20 mouse cellular contexts compared by ENCODE assay signal in genomic region chr2:162498191-162498590, GRCm38 (mm10).
A peak's percentile ranks its signal among the peaks of the same experiment; 100 is the strongest.
DNase-seq lines count a peak whose midpoint lies in the region; ATAC-seq and TF ChIP-seq lines count a peak whose summit lies in the region.
"Had no signal": no experiment of that assay in that cellular context is flagged by ENCODE, and none has a peak within 500 bp of the region (broad histone marks: within the 10 kb centered on the region; RNA-seq: fewer than 3 reads in every experiment).

No protein-coding gene starts in this region.

- no peaks in the 10 kb centered on the region for H3K36me3 ChIP-seq in liver, adult 2 months (ENCODE audit: control insufficient read depth, insufficient read depth, low read length)
- H3K36me3 ChIP-seq in liver, embryonic 12.5 days, result no peaks in the 10 kb centered on the region
- H3K36me3 ChIP-seq: embryonic facial prominence, embryonic 15.5 days; forebrain, embryonic 10.5 days; heart, embryonic 12.5 days; hindbrain, embryonic 13.5 days had no signal

- 54% methylated on average over 3 of the region's 3 CpGs for WGBS in liver, adult 2 months
- WGBS in liver, embryonic 12.5 days (ENCODE audit: insufficient replicate concordance), result 31% methylated on average over 3 of the region's 3 CpGs

- H3K4me3 ChIP-seq in liver, adult 2 months (ENCODE audit: insufficient read depth, low read depth, low read length), result no peak overlapping the region
- no peak overlapping the region for H3K4me3 ChIP-seq in liver, embryonic 12.5 days
- H3K4me3 ChIP-seq: embryonic facial prominence, embryonic 15.5 days; erythroblast, embryonic 14.5 days; forebrain, embryonic 10.5 days; heart, embryonic 12.5 days; hindbrain, embryonic 13.5 days had no signal

- no peaks in the 10 kb centered on the region for H3K27me3 ChIP-seq in liver, adult 2 months (ENCODE audit: control insufficient read depth, insufficient read depth, low read length)
- H3K27me3 ChIP-seq in liver, embryonic 12.5 days (replicated peaks), result no peaks in the 10 kb centered on the region
- H3K27me3 ChIP-seq: embryonic facial prominence, embryonic 15.5 days; heart, embryonic 12.5 days; hindbrain, embryonic 13.5 days had no signal

- H3K4me2 ChIP-seq in liver, embryonic 12.5 days, result no peak overlapping the region
- H3K4me2 ChIP-seq: embryonic facial prominence, embryonic 15.5 days; heart, embryonic 12.5 days; hindbrain, embryonic 13.5 days had no signal

- no peak for ATAC-seq in liver, embryonic 12.5 days
- ATAC-seq: forebrain, embryonic 14.5 days; hindbrain, postnatal 0 days had no signal

- no peaks in the 10 kb centered on the region for H3K4me1 ChIP-seq in liver, adult 2 months (ENCODE audit: control insufficient read depth, insufficient read depth, low read length)
- H3K4me1 ChIP-seq in liver, embryonic 12.5 days, result no peaks in the 10 kb centered on the region
- H3K4me1 ChIP-seq: embryonic facial prominence, embryonic 15.5 days; forebrain, embryonic 10.5 days; heart, embryonic 12.5 days; hindbrain, embryonic 13.5 days had no signal

- H3K27ac ChIP-seq in liver, adult 2 months (replicated peaks; ENCODE audit: insufficient read depth, low read depth, low read length), result no peak overlapping the region
- H3K27ac ChIP-seq in liver, embryonic 12.5 days, result no peak overlapping the region
- H3K27ac ChIP-seq: embryonic facial prominence, embryonic 15.5 days; forebrain, embryonic 10.5 days; hindbrain, embryonic 13.5 days; hindbrain, postnatal 0 days had no signal

- 0 out of 2 replicates have a peak, but pooled peaks cover 6% of the 10 kb centered on the region for H3K9me3 ChIP-seq in liver, embryonic 12.5 days (replicated peaks)
- H3K9me3 ChIP-seq: embryonic facial prominence, embryonic 15.5 days; forebrain, embryonic 10.5 days; hindbrain, embryonic 13.5 days had no signal

- peak; percentile 11 for DNase-seq in gastrocnemius, adult 18-20 months (ENCODE audit: low spot score)
- no peak for DNase-seq in gastrocnemius, postnatal 4 days (ENCODE audit: low spot score in 2 of 2)
- peak; percentile 19 for DNase-seq in liver, adult 2 months (ENCODE audit: extremely low read depth, low read depth, low spot score)
- DNase-seq in adrenal gland, adult 8-10 months, result peak; percentile 42
- peak; percentile 13 to 29 for DNase-seq in adrenal gland, postnatal 36 days
- no peak for DNase-seq in urinary bladder, postnatal 4 days (ENCODE audit: low spot score in 2 of 2)
- DNase-seq: cerebellum, adult 11 months; cerebellum, adult 8-10 months; cerebellum, postnatal 14 days; embryo, embryonic 11 days; kidney, adult 11 months; kidney, adult 9 months had no signal

- no peak for TF ChIP-seq CTCF in liver, adult 2 months (IDR thresholded peaks at IDR 0.05; ENCODE audit: low read depth, low read length)

- no peak overlapping the region for H3K9ac ChIP-seq in liver, adult 2 months (ENCODE audit: low read depth, low read length)
- H3K9ac ChIP-seq in liver, embryonic 12.5 days, result no peak overlapping the region
- H3K9ac ChIP-seq: embryonic facial prominence, embryonic 15.5 days; heart, embryonic 12.5 days; hindbrain, embryonic 13.5 days had no signal

- TF ChIP-seq POLR2A in liver, adult 2 months (IDR thresholded peaks at IDR 0.05; ENCODE audit: extremely low read depth, insufficient read depth, low read length), result no peak

- H3K79me2 ChIP-seq in liver, adult 2 months (ENCODE audit: control insufficient read depth, insufficient read depth, low read length), result no peaks in the 10 kb centered on the region

Comparison
In these comparisons a context has a peak if more than half of its experiments do, and no peak if none do; other contexts are left out.
1. DNase-seq: peak in gastrocnemius, adult 18-20 months (single experiment), liver, adult 2 months (single experiment), adrenal gland, adult 8-10 months (single experiment) and adrenal gland, postnatal 36 days (2 of 2); none in gastrocnemius, postnatal 4 days (0 of 2) and urinary bladder, postnatal 4 days (0 of 2).